Mouse (Mus musculus) heart, embryonic 16.5 days (tissue): ENCODE measurements at regions not wholly inside any gene's neighbourhood (a gene's known extent, or its start where the extent isn't known, plus 50 kb on each side); places are given as distances from the start of the nearest gene placed in this dataset.

Source experiments
- ATAC-seq: fragments of 200-750 bp; cut with Nextera tagmentation; replicated peaks from 2 replicates; pipeline ENCODE4 v1.8.0; 2017; ENCODE audit warnings: moderate number of reproducible peaks; ENCODE audit not compliant: insufficient read depth, low FRiP score; ENCODE audit errors: extremely low read depth
- H3K27ac ChIP-seq: fragments of 300-500 bp; sonication (generic); 2 replicates; pipeline ENCODE4 v1.5.1; 2014; ENCODE audit warnings: mild to moderate bottlenecking, low read length, control low read depth, moderate library complexity
- H3K27me3 ChIP-seq: fragments of 300-500 bp; sonication (generic); 2 replicates; pipeline ENCODE4 v1.6.1; 2014; ENCODE audit warnings: low read length, mixed read lengths; ENCODE audit not compliant: control insufficient read depth, insufficient read depth
- H3K36me3 ChIP-seq: fragments of 300-500 bp; sonication (generic); 2 replicates; pipeline ENCODE4 v1.6.1; 2014; ENCODE audit not compliant: control insufficient read depth, insufficient read depth
- H3K4me1 ChIP-seq: fragments of 300-500 bp; sonication (generic); 2 replicates; pipeline ENCODE4 v1.6.1; 2014; ENCODE audit warnings: low read length, mixed read lengths; ENCODE audit not compliant: control insufficient read depth, insufficient read depth
- H3K4me2 ChIP-seq: fragments of 300-500 bp; sonication (generic); 2 replicates; pipeline ENCODE4 v1.6.1; 2014; ENCODE audit warnings: low read depth, mild to moderate bottlenecking, control low read depth, low read length
- H3K4me3 ChIP-seq: fragments of 300-500 bp; sonication (generic); 2 replicates; pipeline ENCODE4 v1.5.1; 2014; ENCODE audit warnings: mild to moderate bottlenecking, control low read depth, low read length
- H3K9ac ChIP-seq: fragments of 300-500 bp; sonication (generic); 2 replicates; pipeline ENCODE4 v1.6.1; 2014; ENCODE audit warnings: low read length, control low read depth
- H3K9me3 ChIP-seq: fragments of 300-500 bp; sonication (generic); replicated peaks from 2 replicates; pipeline ENCODE4 v1.6.1; 2016; ENCODE audit warnings: low read length; ENCODE audit not compliant: control insufficient read depth
- WGBS: fragments of 180-500 bp; shearing (Covaris S2); extraction: QIAGEN DNeasy Blood & Tissue Kit; methylation state at CpG from one replicate; pipeline ENCODE4 v1.1.7; 2014; 5-methylcytosine and 5-hydroxymethylcytosine counted together

DNA sequence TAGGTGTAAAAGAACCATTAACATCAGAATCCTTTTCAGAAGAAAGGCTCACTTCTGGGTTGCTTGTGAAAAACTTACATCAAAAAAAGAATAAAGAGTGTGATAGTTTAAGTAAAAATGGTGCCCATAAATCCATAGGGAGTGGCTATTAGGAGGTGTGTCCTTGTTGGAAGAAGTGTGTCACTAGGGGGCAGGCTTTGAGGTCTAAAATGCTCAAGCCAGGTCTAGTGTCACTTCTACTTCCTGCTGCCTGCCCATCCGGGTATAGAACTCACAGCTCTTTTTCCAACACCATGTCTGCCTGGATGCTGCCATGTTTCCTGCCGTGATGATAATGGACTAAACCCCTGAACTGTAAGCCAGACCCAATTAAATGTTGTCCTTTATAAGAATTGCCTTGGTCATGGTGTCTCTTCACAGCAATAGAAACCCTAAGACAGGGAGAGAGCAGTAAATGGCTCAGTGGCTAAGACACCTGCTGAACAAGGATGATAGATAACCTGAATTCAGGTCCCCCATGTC is 85.4 kb upstream of the Pabpc6 start:
- Histone ChIP-seq H3K9ac (no peak overlapping the region), H3K9me3 (no peaks in the 10 kb centered on the region), H3K4me1 (peaks cover 6% of the 10 kb centered on the region; the same call in 1 of the 2 replicates), H3K27ac (no peak overlapping the region), H3K4me2 (no peak overlapping the region), H3K36me3 (no peaks in the 10 kb centered on the region), H3K27me3 (no peaks in the 10 kb centered on the region), H3K4me3 (no peak overlapping the region)
- no peak for ATAC-seq
- 75% methylated on average over 2 of the region's 2 CpGs for WGBS

DNA sequence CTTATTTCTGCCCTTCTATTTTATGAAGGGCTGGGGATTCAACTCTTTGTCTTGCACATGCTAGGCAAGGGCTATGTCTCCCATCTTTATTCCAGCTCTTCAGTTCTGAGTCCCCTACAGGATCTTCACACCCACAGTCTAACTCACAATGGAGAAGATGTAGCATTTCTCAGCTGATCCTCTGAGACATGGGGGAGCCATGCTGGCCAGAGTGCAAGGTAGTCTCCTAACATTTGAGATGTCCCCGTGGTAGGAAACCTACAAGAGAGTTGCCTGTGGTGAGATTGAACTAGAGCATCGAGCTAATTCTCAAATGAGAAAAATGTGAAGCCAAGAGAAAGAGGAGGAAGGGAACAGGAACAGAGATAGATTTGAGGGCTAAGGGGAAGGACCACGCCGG is 83.3 kb upstream of the Pabpc6 start:
- 86% methylated on average over 4 of the region's 4 CpGs for WGBS
- Histone ChIP-seq H3K9me3 (no peaks in the 10 kb centered on the region), H3K27me3 (no peaks in the 10 kb centered on the region), H3K36me3 (no peaks in the 10 kb centered on the region), H3K9ac (no peak overlapping the region), H3K4me3 (no peak overlapping the region), H3K4me2 (no peak overlapping the region), H3K27ac (no peak overlapping the region), H3K4me1 (0 out of 2 replicates have a peak, but pooled peaks cover 3% of the 10 kb centered on the region)
- no peak for ATAC-seq

DNA sequence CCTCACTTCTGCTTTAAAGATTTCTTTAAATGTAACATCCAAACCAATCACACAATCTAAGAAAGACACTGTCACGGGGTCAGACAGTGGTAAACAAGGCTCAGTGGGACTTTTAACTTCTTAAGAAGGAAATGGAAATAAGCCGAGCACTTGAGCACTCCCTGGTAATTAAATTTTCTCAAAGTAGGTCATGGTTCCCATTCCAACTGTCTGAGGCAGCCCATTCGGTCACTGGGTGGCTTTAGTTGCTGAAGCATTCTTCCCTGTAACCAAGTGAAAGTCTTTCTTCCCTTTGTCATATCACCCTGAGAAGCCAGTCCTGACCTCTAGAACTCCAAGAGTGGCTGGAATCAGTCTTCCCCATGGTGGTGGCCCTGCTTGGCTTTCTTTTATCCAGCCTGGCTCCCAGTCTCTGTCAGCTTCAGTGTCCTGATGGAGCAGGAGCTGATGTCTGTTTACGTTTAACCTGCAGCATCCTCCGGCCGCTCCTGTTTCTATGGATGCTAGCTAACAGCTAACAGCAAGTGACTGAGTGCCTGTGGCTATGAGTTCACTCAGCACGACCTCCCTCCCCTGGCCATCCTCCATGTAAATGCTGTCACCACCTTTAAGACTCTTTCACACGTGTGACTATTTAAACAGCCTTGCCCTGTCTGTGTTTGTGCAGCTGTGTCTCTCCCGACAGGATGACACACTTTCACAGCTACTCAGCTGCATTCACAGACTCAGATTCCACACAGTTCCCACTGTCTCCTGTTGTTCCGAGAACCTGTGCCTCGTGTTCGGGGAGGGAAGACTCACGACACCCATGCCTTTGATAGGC is 82.0 kb upstream of the Pabpc6 start:
- no peaks in the 10 kb centered on the region for H3K27me3 ChIP-seq
- no peaks in the 10 kb centered on the region for H3K36me3 ChIP-seq
- H3K4me3 ChIP-seq = no peak overlapping the region
- WGBS = 50% methylated on average over 13 of the region's 13 CpGs
- no peak overlapping the region for H3K27ac ChIP-seq
- no peak overlapping the region for H3K4me2 ChIP-seq
- no peak for ATAC-seq
- 0 out of 2 replicates have a peak, but pooled peaks cover under 1% of the 10 kb centered on the region for H3K4me1 ChIP-seq
- no peaks in the 10 kb centered on the region for H3K9me3 ChIP-seq
- no peak overlapping the region for H3K9ac ChIP-seq

GRCm38 (mm10) chr17:9750046-9750445 is 80.5 kb upstream of the Pabpc6 start:
- Histone ChIP-seq H3K4me2 (no peak overlapping the region), H3K27me3 (no peaks in the 10 kb centered on the region; the same call in 1 of the 2 replicates), H3K27ac (no peak overlapping the region), H3K4me1 (no peaks in the 10 kb centered on the region), H3K4me3 (no peak overlapping the region), H3K9ac (no peak overlapping the region), H3K36me3 (no peaks in the 10 kb centered on the region), H3K9me3 (no peaks in the 10 kb centered on the region)
- WGBS = 83% methylated on average over 8 of the region's 8 CpGs
- no peak for ATAC-seq

GRCm38 (mm10) chr17:9749301-9749700 is 79.8 kb upstream of the Pabpc6 start:
- no peak overlapping the region for H3K9ac ChIP-seq
- no peaks in the 10 kb centered on the region; the same call in 1 of the 2 replicates for H3K27me3 ChIP-seq
- H3K9me3 ChIP-seq = no peaks in the 10 kb centered on the region
- no peak overlapping the region for H3K27ac ChIP-seq
- no peak overlapping the region for H3K4me3 ChIP-seq
- no peaks in the 10 kb centered on the region for H3K4me1 ChIP-seq
- ATAC-seq = no peak
- H3K4me2 ChIP-seq = no peak overlapping the region
- WGBS = 94% methylated on average over 3 of the region's 3 CpGs
- H3K36me3 ChIP-seq = no peaks in the 10 kb centered on the region

GRCm38 (mm10) chr17:9747893-9748292 is 78.4 kb upstream of the Pabpc6 start:
- H3K4me2 ChIP-seq = no peak overlapping the region
- H3K4me1 ChIP-seq = no peaks in the 10 kb centered on the region
- no peak overlapping the region for H3K4me3 ChIP-seq
- no peak for ATAC-seq
- no peaks in the 10 kb centered on the region; the same call in 1 of the 2 replicates for H3K27me3 ChIP-seq
- H3K27ac ChIP-seq = no peak overlapping the region
- no peaks in the 10 kb centered on the region for H3K9me3 ChIP-seq
- 85% methylated on average over 2 of the region's 2 CpGs for WGBS
- H3K9ac ChIP-seq = no peak overlapping the region
- no peaks in the 10 kb centered on the region for H3K36me3 ChIP-seq

GRCm38 (mm10) chr17:9743342-9743741 is 73.8 kb upstream of the Pabpc6 start:
- WGBS = 68% methylated on average over 5 of the region's 5 CpGs
- no peak overlapping the region for H3K4me2 ChIP-seq

GRCm38 (mm10) chr17:9741321-9741720 is 71.8 kb upstream of the Pabpc6 start:
- no peak for ATAC-seq
- Histone ChIP-seq H3K27ac (no peak overlapping the region), H3K4me3 (no peak overlapping the region), H3K9ac (no peak overlapping the region), H3K4me1 (no peaks in the 10 kb centered on the region), H3K27me3 (no peaks in the 10 kb centered on the region; the same call in 1 of the 2 replicates), H3K36me3 (no peaks in the 10 kb centered on the region), H3K4me2 (no peak overlapping the region), H3K9me3 (no peaks in the 10 kb centered on the region)
- 85% methylated on average over 5 of the region's 5 CpGs for WGBS

More at GRCm38 (mm10) chr17:9743342-9743741, 73.8 kb upstream of the Pabpc6 start:
- Histone ChIP-seq H3K9me3 (no peaks in the 10 kb centered on the region), H3K9ac (no peak overlapping the region), H3K36me3 (no peaks in the 10 kb centered on the region), H3K27me3 (no peaks in the 10 kb centered on the region; the same call in 1 of the 2 replicates), H3K27ac (no peak overlapping the region), H3K4me3 (no peak overlapping the region), H3K4me1 (no peaks in the 10 kb centered on the region)
- ATAC-seq = no peak

- H3K27ac ChIP-seq = no peak overlapping the region
- no peak overlapping the region for H3K4me3 ChIP-seq
- no peaks in the 10 kb centered on the region for H3K36me3 ChIP-seq
- no peaks in the 10 kb centered on the region for H3K9me3 ChIP-seq
- WGBS = 26% methylated on average over 3 of the region's 3 CpGs
- no peak overlapping the region for H3K4me2 ChIP-seq
- ATAC-seq = no peak
- H3K27me3 ChIP-seq = no peaks in the 10 kb centered on the region
- H3K9ac ChIP-seq = no peak overlapping the region
- H3K4me1 ChIP-seq = no peaks in the 10 kb centered on the region
Measured at GRCm38 (mm10) chr17:9729020-9729419, 59.5 kb upstream of the Pabpc6 start.
